In genomic region chr12:80151821-80152220, GRCm38 (mm10) we compare ENCODE assay signal across 17 mouse cellular contexts. TPM values are rescaled to one million over a fixed set of nuclear protein-coding genes. Genes with fewer than 3 reads are reported as not detected.
DNase-seq lines count a peak whose midpoint lies in the region; ATAC-seq and TF ChIP-seq lines count a peak whose summit lies in the region.
"Had no signal": no experiment of that assay in that cellular context is flagged by ENCODE, and none has a peak within 500 bp of the region (broad histone marks: within the 10 kb centered on the region; RNA-seq: fewer than 3 reads in every experiment).

No protein-coding gene starts in this region.

- no peaks in the 10 kb centered on the region for H3K9me3 ChIP-seq in intestine, postnatal 0 days (ENCODE audit: control insufficient read depth)
- H3K9me3 ChIP-seq in intestine, embryonic 15.5 days = no peaks in the 10 kb centered on the region
- H3K9me3 ChIP-seq in midbrain, postnatal 0 days (ENCODE audit: low read length) = no peaks in the 10 kb centered on the region
- no peaks in the 10 kb centered on the region for H3K9me3 ChIP-seq in midbrain, embryonic 11.5 days (ENCODE audit: control insufficient read depth, low read length)
- peaks cover 2% of the 10 kb centered on the region; the same call in 1 of the 2 replicates for H3K9me3 ChIP-seq in liver, embryonic 14.5 days (ENCODE audit: control insufficient read depth, low read length)
- H3K9me3 ChIP-seq in heart, embryonic 12.5 days (replicated peaks) = peaks cover 7% of the 10 kb centered on the region; the same call in 1 of the 2 replicates
- H3K9me3 ChIP-seq: embryonic facial prominence, embryonic 10.5 days; midbrain, embryonic 15.5 days had no signal

- H3K36me3 ChIP-seq in intestine, postnatal 0 days (ENCODE audit: control insufficient read depth, insufficient read depth) = no peaks in the 10 kb centered on the region
- no peaks in the 10 kb centered on the region for H3K36me3 ChIP-seq in intestine, embryonic 15.5 days
- no peaks in the 10 kb centered on the region for H3K36me3 ChIP-seq in midbrain, postnatal 0 days (ENCODE audit: insufficient read depth, low read length)
- H3K36me3 ChIP-seq in midbrain, embryonic 11.5 days (ENCODE audit: control insufficient read depth, insufficient read depth, low read length) = no peaks in the 10 kb centered on the region
- H3K36me3 ChIP-seq in liver, embryonic 14.5 days (replicated peaks; ENCODE audit: control insufficient read depth, insufficient read depth, low read depth) = no peaks in the 10 kb centered on the region
- no peaks in the 10 kb centered on the region for H3K36me3 ChIP-seq in heart, embryonic 12.5 days
- H3K36me3 ChIP-seq: embryonic facial prominence, embryonic 10.5 days; G1E; limb, embryonic 12.5 days; midbrain, embryonic 15.5 days had no signal

- no peak overlapping the region for H3K4me2 ChIP-seq in intestine, postnatal 0 days (replicated peaks; ENCODE audit: low read depth)
- no peak overlapping the region for H3K4me2 ChIP-seq in intestine, embryonic 15.5 days (replicated peaks)
- H3K4me2 ChIP-seq in midbrain, postnatal 0 days (ENCODE audit: low read depth, low read length, poor library complexity, severe bottlenecking) = no peak overlapping the region
- H3K4me2 ChIP-seq in midbrain, embryonic 11.5 days = no peak overlapping the region
- no peak overlapping the region for H3K4me2 ChIP-seq in liver, embryonic 14.5 days (ENCODE audit: low read depth)
- no peak overlapping the region for H3K4me2 ChIP-seq in heart, embryonic 12.5 days
- H3K4me2 ChIP-seq: limb, embryonic 12.5 days; midbrain, embryonic 15.5 days had no signal

- H3K27me3 ChIP-seq in intestine, postnatal 0 days (replicated peaks; ENCODE audit: control insufficient read depth, insufficient read depth, low read length) = no peaks in the 10 kb centered on the region
- H3K27me3 ChIP-seq in intestine, embryonic 15.5 days (replicated peaks) = no peaks in the 10 kb centered on the region
- H3K27me3 ChIP-seq in midbrain, postnatal 0 days (ENCODE audit: insufficient read depth, low read length) = no peaks in the 10 kb centered on the region
- no peaks in the 10 kb centered on the region for H3K27me3 ChIP-seq in midbrain, embryonic 11.5 days (ENCODE audit: control insufficient read depth, insufficient read depth, low read length)
- no peaks in the 10 kb centered on the region for H3K27me3 ChIP-seq in liver, embryonic 14.5 days (ENCODE audit: control insufficient read depth, insufficient read depth, low read length)
- no peaks in the 10 kb centered on the region for H3K27me3 ChIP-seq in heart, embryonic 12.5 days (replicated peaks)
- H3K27me3 ChIP-seq: limb, embryonic 12.5 days had no signal

- H3K4me1 ChIP-seq in intestine, postnatal 0 days (replicated peaks; ENCODE audit: control insufficient read depth, insufficient read depth, low read length) = no peaks in the 10 kb centered on the region; the same call in 1 of the 2 replicates
- 0 out of 2 replicates have a peak, but pooled peaks cover 2% of the 10 kb centered on the region for H3K4me1 ChIP-seq in intestine, embryonic 15.5 days (replicated peaks)
- H3K4me1 ChIP-seq in midbrain, postnatal 0 days (ENCODE audit: insufficient read depth, low read length) = no peaks in the 10 kb centered on the region
- H3K4me1 ChIP-seq in midbrain, embryonic 11.5 days (ENCODE audit: control insufficient read depth, insufficient read depth, low read length) = no peaks in the 10 kb centered on the region
- peaks cover 0 to 4% of the 10 kb centered on the region in 2 experiments; a peak in 2 of 4 replicates for H3K4me1 ChIP-seq in liver, embryonic 14.5 days (replicated peaks; ENCODE audit: control insufficient read depth in 2 of 2, insufficient read depth in 2 of 2, low read length in 1 of 2)
- H3K4me1 ChIP-seq in heart, embryonic 12.5 days (replicated peaks) = peaks cover 3% of the 10 kb centered on the region; the same call in 1 of the 2 replicates
- H3K4me1 ChIP-seq: limb, embryonic 12.5 days; midbrain, embryonic 15.5 days had no signal

- no peak overlapping the region for H3K9ac ChIP-seq in intestine, postnatal 0 days (ENCODE audit: low read depth, low read length)
- no peak overlapping the region for H3K9ac ChIP-seq in intestine, embryonic 15.5 days
- H3K9ac ChIP-seq in midbrain, postnatal 0 days (replicated peaks; ENCODE audit: low read length, poor library complexity, severe bottlenecking) = no peak overlapping the region
- no peak overlapping the region for H3K9ac ChIP-seq in midbrain, embryonic 11.5 days (ENCODE audit: low read length)
- H3K9ac ChIP-seq in liver, embryonic 14.5 days (replicated peaks) = no peak overlapping the region
- H3K9ac ChIP-seq in heart, embryonic 12.5 days = no peak overlapping the region
- H3K9ac ChIP-seq: limb, embryonic 12.5 days; midbrain, embryonic 15.5 days had no signal

- no peak for TF ChIP-seq EP300 in liver, embryonic 14.5 days (IDR thresholded peaks at IDR 0.05; ENCODE audit: low read depth)

- WGBS in intestine, postnatal 0 days = 89% methylated on average over 6 of the region's 6 CpGs
- 90% methylated on average over 6 of the region's 6 CpGs for WGBS in intestine, embryonic 15.5 days
- 94% methylated on average over 6 of the region's 6 CpGs for WGBS in midbrain, postnatal 0 days
- WGBS in midbrain, embryonic 11.5 days = 93% methylated on average over 6 of the region's 6 CpGs
- WGBS in liver, embryonic 14.5 days (ENCODE audit: insufficient replicate concordance) = 73% methylated on average over 6 of the region's 6 CpGs
- 87% methylated on average over 6 of the region's 6 CpGs for WGBS in heart, embryonic 12.5 days

- DNase-seq in midbrain, postnatal 0 days (ENCODE audit: low spot score) = no peak
- no peak for DNase-seq in midbrain, embryonic 11.5 days (ENCODE audit: low spot score, missing footprints)
- peak; percentile 83 for DNase-seq in ES-CJ7 (ENCODE audit: low read depth, low spot score)
- DNase-seq in liver, embryonic 14.5 days (ENCODE audit: low read depth in 3 of 3, low spot score in 3 of 3) = no peak
- no peak for DNase-seq in Muller cell, postnatal 12 days (ENCODE audit: inconsistent ontology term)
- DNase-seq: cerebellum, postnatal 10 days; heart, adult 18-20 months; heart, postnatal 4 days; lung, postnatal 4 days; retina, postnatal 1 day had no signal

- ATAC-seq in intestine, postnatal 0 days = no peak
- ATAC-seq in intestine, embryonic 15.5 days = no peak
- no peak for ATAC-seq in midbrain, postnatal 0 days (ENCODE audit: low FRiP score)
- ATAC-seq in midbrain, embryonic 11.5 days (ENCODE audit: low FRiP score) = no peak
- ATAC-seq in liver, embryonic 14.5 days (ENCODE audit: insufficient read depth) = no peak
- no peak for ATAC-seq in heart, embryonic 12.5 days (ENCODE audit: insufficient number of reproducible peaks, low FRiP score)
- ATAC-seq: midbrain, embryonic 15.5 days had no signal

- no peak overlapping the region for H3K4me3 ChIP-seq in intestine, postnatal 0 days (ENCODE audit: low read depth, low read length)
- H3K4me3 ChIP-seq in intestine, embryonic 15.5 days (replicated peaks) = no peak overlapping the region
- H3K4me3 ChIP-seq in midbrain, postnatal 0 days (ENCODE audit: low read depth, low read length) = no peak overlapping the region
- H3K4me3 ChIP-seq in midbrain, embryonic 11.5 days (ENCODE audit: low read depth, low read length) = no peak overlapping the region
- no peak overlapping the region for H3K4me3 ChIP-seq in liver, embryonic 14.5 days (ENCODE audit: insufficient read depth in 1 of 2, low read depth in 2 of 2, low read length in 2 of 2)
- H3K4me3 ChIP-seq in heart, embryonic 12.5 days = no peak overlapping the region
- H3K4me3 ChIP-seq: embryonic facial prominence, embryonic 10.5 days; limb, embryonic 12.5 days; midbrain, embryonic 15.5 days had no signal

- H3K27ac ChIP-seq in intestine, postnatal 0 days (ENCODE audit: low read depth, low read length) = no peak overlapping the region
- H3K27ac ChIP-seq in intestine, embryonic 15.5 days = no peak overlapping the region
- H3K27ac ChIP-seq in midbrain, postnatal 0 days (ENCODE audit: low read depth, low read length) = no peak overlapping the region
- no peak overlapping the region for H3K27ac ChIP-seq in midbrain, embryonic 11.5 days (ENCODE audit: low read depth, low read length)
- H3K27ac ChIP-seq in liver, embryonic 14.5 days = no peak overlapping the region
- H3K27ac ChIP-seq in heart, embryonic 12.5 days (ENCODE audit: poor library complexity, severe bottlenecking) = no peak overlapping the region
- H3K27ac ChIP-seq: embryonic facial prominence, embryonic 10.5 days; limb, embryonic 12.5 days; midbrain, embryonic 15.5 days had no signal

- peak; percentile 51 for TF ChIP-seq CTCF in intestine, postnatal 0 days (IDR thresholded peaks at IDR 0.05; ENCODE audit: low read depth)
- peak; percentile 37 for TF ChIP-seq CTCF in midbrain, postnatal 0 days (IDR thresholded peaks at IDR 0.05)
- peak; percentile 60 for TF ChIP-seq CTCF in liver, embryonic 14.5 days (IDR thresholded peaks at IDR 0.05; ENCODE audit: low read depth)

RNA-seq across cellular contexts. Expression of gene Zfp36l1, which starts 39.0 kb away (rescaled TPM):
- polyA plus RNA-seq in intestine, postnatal 0 days (2015; fragmentation: Nextera tagmentation; extraction: Ambion mirVana) = 77.9 and 80.7 TPM in 2 replicates
- 95.8 and 107 TPM in 2 replicates for polyA plus RNA-seq in intestine, embryonic 15.5 days (2015; fragmentation: Nextera tagmentation; extraction: Ambion mirVana)
- total RNA-seq in midbrain, postnatal 0 days (2014; rRNA removed) = 32.7 and 47.4 TPM in 2 replicates
- polyA plus RNA-seq in midbrain, postnatal 0 days (2015; fragmentation: Nextera tagmentation; extraction: Ambion mirVana) = 46.3 and 48.5 TPM in 2 replicates
- 149 and 165 TPM in 2 replicates for polyA plus RNA-seq in midbrain, embryonic 11.5 days (2014; fragmentation: Nextera tagmentation; extraction: Ambion mirVana)
- polyA plus RNA-seq in liver, embryonic 14.5 days (2012; rRNA removed) = 19.4 and 23.5 TPM in 2 replicates
- polyA plus RNA-seq in liver, embryonic 14.5 days (2014; fragmentation: Nextera tagmentation; extraction: Ambion mirVana) = 22.7 and 28.5 TPM in 2 replicates
- polyA plus RNA-seq in heart, embryonic 12.5 days (2016; fragmentation: Nextera tagmentation; extraction: Ambion mirVana) = 98.4 and 101 TPM in 2 replicates
